Mouse (Mus musculus) spleen, embryonic (tissue): Measurements from ENCODE around the gene Slc35f5.

Experiments used
- CTCF ChIA-PET: fragments of 350-600 bp; sonication (Branson Sonifier 250); formaldehyde crosslinking; loops from one replicate; lab custom pipeline; 2022; lab: Charles Lee

Slc35f5 gene

DNA sequence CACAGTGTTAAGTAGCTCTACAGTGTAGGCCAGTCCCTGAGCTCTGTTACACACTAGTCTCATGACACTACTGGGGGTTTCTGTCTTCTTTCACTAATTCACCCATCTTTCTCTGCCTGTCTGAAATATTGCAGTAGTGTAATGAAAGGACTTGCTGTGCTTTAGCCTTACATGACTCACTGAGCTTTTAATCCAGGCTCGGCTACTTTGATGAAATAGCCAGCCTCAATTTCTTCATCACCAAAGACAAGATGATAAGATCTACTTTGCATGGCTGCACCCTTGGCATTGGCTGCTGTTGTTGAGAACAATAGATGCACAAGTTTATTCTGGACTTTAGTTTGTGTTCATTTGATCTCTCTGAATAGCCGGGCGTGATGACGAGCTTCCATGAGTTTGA, 7.7 kb downstream of the Slc35f5 start:
- CTCF ChIA-PET: interaction anchor here (0.5 kb wide), 1 partner anchor 141 kb away, joined by 4 read pairs; no protein-coding TSS in a partner anchor

DNA sequence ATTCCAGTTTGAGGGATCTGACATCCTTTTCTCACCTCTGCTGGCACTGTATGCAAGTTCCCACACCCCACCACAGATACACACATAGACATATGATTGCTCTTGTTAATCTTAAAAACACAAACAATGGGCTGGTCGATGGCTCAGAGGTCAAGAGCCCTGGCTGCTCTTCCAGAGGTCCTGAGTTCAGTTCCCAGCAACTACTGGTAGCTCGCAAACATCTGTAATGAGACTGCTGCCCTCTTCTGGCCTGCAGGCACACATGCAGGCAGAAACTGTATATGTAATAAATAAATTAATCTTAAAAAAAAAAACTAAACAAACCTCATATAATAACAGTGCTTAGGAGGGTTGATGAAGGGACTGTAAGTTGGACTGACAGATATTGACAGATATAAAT, 13.8 kb downstream of the Slc35f5 start:
- CTCF ChIA-PET: no interaction called here

DNA sequence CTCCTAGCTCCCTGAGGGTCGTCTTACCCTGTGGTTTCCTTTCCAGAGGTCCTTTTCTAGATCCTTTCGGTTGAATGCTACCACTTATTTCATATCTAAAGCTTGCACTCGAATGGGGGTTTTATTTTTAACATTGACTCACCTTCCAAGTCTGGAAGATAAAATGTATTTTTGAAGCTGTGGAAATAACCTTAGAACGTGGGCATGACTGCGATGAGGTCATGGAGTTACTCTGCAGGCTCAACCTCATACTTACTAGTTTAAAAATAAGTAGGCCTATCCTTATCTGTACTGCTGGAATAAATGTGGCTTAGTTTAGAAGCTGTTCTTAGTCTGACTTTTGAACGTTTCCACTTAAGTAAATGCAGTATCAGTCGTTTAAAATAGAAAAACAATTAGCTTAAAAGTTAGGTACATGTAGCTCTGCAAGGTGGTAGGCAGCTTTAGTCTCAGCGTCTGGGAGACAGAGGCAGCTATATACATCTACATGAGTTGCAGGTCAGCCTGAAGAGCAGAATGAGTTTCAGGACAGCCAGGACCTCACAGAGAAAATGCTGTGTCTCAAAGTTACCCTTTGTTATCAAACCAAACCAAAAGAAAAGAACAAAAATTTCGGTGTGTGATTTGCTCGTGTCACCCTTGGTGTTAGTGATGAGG, 15.2 kb downstream of the Slc35f5 start:
- CTCF ChIA-PET: interaction anchor here (1.2 kb wide), 1 partner anchor 13 kb away, joined by 3 read pairs; no protein-coding TSS in a partner anchor

DNA sequence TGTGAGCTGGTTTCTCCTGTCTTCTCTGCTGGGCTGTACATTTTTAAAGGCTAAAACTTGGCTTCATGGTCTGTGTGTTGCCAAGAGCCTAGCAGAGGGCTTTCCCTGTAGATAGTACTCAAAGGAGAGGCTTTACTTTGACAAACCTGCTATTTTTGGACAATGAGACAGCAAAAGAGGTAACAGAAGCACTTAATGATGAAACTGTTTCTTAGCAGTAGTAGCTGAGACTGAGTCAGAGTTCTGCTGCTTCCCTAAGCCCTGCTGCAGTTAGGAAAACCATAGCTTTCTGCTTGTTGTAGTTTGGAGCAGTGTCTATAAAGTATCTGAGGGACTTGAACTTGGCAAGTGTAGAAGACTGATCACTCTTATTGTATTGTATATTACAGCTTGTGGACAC, 16.6 kb downstream of the Slc35f5 start:
- CTCF ChIA-PET: no interaction called here

DNA sequence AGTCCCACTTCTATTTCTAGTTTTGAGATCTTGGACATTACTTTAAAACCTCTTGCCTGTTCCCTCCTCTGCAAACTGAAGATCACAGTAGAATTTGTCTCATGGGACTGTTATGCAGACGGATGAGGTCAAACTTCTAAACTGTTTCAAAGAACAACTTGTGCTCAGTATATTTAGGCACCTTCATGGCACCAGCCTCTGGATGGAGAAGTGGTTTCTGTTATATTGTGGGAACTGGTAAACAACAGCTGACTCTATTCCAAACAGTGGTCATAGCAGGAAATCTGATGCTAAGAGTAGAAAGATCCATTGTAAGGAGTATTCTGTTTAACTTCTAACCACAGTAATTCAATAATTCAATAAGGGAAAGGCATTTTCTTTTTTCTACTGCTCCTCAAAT, 17.7 kb downstream of the Slc35f5 start:
- CTCF ChIA-PET: interaction anchor here (0.6 kb wide), 1 partner anchor 39 kb away, joined by 3 read pairs; no protein-coding TSS in a partner anchor

DNA sequence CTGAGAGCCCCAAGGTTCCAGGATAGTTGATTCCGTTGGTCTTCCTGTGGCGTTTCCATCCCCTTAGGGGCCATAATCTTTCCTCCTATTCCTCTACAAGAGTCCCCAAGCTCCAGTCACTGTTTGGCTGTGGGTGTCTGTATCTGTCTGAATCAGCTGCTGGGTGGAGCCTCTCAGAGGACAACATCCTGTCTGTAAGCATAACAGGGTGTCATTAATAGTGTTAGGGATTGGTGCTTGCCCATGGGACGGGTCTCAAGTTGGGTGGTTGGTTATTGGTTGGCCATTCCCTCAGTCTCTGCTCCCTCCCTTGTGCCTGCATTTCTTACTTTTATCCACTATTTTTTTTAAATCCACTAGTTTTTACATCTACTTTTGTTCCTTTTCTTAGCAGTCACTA, 20.7 kb downstream of the Slc35f5 start:
- CTCF ChIA-PET: no interaction called here

DNA sequence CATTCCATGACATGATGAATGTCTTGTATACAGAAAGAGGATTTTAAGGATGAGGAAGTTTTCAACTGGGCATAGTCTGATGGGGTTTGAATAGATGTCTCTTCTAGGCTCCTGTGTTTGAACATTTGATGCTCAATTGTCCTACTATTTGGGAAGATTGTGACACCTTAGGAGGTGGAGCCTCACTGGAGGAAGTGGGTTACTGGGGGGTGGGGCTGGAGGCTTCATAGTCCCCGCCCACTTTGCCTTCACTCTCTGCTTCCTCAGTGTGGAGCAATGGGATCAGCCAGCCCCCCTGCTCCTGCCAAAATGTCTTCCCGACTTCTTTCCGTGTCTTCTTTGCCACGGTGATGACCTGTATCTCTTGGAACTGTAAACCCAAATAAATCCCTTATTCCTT, 43.2 kb downstream of the Slc35f5 start:
- CTCF ChIA-PET: no interaction called here

DNA sequence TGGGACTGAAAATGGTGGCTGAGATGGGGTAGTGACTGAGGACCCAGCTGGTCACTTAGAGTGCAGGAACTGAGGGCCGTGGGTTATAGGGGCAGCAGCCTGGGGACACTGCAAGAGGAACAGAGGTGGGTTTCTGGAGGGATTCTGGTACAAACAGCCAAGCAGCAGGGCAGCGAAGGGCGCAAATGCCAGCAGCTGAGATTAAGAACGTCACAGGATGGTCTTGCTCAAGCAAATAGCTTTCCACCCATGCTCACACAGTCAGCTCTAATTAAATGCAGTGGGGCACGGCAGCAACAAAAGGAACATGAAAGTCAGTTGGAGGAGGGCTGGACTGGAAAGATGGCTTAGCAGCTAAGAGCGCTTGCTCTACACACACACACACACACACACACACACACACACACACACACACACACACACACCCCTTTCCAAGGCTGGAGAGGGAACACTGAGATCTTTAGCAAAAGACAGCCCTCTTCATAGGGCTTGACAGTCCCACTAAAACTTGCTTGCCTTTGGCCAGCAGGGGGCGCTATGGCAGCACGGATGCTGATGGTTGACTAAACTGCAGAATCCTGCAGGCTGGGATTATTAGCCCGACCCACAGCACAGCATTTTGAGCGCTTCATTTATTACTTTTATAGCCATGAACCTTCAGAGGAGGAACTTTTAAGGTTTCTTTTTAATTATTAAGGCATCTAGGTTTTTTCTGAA, 46.9 kb downstream of the Slc35f5 start:
- CTCF ChIA-PET: interaction anchor here (0.6 to 0.7 kb wide), 3 partner anchors 82 to 1411 kb away, joined by 4 to 21 read pairs (median 4); no protein-coding TSS in a partner anchor

DNA sequence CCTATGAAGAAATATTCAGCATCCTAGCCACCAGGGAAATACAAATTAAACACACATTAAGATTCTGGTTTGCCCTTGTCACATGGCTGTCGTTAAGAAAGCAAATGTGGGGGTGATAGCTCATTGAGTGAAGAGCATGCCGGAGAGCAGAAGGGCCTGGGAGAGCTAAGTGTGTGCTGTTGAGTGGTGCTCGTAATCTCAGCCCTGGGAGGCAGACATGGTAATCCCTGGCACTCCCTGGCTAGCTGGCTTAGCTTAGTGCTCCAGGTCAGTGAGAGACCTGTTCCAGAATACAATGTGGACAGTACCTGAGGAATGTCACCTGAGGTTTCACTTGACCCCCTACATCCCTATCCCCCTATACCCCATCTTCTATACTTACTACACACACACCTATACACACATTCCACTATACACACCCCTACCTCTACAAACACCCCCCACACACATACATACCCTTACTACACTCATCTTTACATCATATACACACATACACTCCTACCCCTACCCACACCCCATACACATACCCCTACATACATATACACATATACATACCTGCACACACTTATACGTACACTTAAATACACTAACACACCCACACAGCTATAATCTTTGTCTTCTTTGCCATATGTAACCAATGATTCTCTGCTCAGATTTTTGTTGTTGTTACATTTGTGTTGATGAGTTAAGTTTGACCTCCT, 64.1 kb downstream of the Slc35f5 start:
- CTCF ChIA-PET: no interaction called here

DNA sequence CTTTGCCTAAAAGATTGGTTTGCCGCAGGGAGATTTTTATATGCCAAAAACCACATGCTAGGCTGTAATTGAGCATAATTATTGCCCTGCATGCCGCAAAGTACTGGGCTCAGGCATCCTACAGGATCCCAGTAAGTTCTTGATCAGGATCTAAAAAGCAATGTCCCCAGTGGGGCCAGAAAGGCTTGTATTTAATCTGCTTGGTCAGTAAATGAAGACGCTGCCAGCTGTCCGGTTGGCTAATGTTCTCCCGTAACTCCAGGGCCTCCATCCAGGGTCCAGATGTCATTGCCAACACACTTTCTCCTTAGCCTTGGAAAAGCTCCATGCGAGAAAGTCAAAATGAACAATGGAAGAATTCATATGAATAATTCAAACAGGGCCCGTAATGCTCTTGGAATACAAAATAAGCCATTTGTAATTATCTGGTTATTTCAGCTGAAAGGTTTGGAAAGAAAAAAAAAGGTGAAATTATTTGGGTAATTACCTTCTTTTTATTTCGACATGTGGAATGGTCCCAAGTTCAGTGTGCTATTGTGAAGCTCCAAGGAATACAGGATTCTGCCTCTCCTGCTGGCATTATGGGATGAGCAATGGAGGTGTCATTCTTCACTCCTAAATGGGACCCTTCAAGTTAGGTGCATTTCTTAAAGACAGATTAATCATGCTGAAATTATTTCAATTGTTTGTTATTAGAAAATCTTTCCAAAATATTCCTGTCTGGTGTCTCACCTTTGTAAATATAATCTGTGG, 79.3 kb downstream of the Slc35f5 start:
- CTCF ChIA-PET: no interaction called here

DNA sequence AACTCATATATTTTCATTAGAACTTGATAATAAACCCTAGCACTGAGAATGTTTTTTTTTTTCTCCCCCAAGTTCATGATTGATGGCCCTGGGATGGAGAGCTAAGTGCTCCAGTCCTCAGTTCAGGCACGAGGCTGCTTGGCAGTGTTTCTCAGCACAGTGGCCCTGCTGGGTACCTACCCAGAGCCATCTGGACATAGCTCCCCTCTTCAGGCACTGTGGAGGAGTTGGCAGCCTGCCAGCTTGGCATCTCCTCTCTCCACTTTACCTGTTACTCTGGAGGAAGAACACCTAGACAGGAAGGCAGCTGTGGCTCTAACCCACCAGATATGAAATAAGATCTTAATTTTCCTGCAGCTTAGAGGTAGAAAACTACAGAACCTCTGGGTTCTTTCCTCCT, 83.2 kb downstream of the Slc35f5 start:
- CTCF ChIA-PET: interaction anchor here (0.9 kb wide), 1 partner anchor 117 kb away, joined by 10 read pairs; no protein-coding TSS in a partner anchor
